Mouse (Mus musculus): ENCODE data around the gene Stk10.

The Stk10 gene

GRCm38 (mm10) chr11:32567000-32567855, 34.1 kb downstream of the Stk10 start:
- in situ Hi-C loops (cut with MboI, MseI): no loop called here

DNA sequence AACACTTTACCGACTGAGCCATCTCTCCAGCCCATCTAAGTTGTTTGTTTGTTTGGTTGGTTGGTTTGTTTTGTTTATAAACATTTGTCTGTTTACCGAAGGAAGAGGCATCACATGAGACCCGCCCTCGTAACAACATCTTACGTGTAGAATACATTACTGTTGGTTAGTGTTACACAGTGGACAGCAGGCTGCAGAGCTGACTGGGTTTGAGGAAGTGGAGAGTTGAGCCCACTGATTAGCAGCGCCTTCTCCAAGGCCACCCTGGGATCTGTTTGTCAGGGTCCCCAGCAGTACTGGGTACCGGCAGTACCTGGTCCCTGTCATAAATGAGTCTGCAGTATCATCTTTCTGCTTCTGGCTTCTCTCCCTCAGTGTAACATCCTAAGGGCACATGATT, 35.0 kb downstream of the Stk10 start:
- in situ Hi-C loops (cut with MboI, MseI): no loop called here

DNA sequence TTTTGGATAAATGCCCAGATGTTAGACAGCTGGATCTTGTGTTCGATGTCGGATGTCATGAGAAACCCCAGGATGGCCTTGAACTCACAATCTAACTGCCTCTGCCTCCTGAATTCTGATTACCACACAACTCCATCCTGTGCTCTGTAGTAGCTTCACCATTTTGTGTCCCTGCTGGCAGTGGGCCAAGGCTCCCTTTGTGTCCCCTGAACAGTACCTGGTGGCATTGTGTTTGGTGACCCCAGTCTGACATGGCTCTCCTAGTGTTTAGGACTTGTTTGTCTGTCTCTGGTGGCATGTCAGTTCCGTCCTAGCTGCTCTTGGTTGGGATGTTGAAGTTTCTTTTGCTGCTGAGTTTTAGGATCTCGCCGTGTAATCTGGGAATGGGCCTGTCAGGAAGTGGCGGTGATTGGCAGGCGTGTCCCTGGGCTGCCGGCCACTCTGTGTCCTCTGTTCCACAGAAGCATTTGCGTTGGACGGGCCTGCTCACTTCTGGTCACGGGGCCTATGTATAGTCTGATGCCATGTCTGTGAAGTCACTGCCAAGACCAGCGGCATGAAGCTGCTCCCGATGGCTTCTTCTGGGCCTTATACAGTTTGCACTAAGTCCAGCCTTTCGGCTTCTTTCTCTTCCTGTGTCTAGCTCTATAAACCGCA, 35.7 kb downstream of the Stk10 start:
- in situ Hi-C loops (cut with MboI, MseI): no loop called here

- in situ Hi-C loops (cut with MboI, MseI): no loop called here
These were observed 38.0 kb downstream of the Stk10 start for GRCm38 (mm10) chr11:32571103-32571502.

- in situ Hi-C loops (cut with MboI, MseI): no loop called here
These were observed 40.6 kb downstream of the Stk10 start for GRCm38 (mm10) chr11:32573669-32574068.

DNA sequence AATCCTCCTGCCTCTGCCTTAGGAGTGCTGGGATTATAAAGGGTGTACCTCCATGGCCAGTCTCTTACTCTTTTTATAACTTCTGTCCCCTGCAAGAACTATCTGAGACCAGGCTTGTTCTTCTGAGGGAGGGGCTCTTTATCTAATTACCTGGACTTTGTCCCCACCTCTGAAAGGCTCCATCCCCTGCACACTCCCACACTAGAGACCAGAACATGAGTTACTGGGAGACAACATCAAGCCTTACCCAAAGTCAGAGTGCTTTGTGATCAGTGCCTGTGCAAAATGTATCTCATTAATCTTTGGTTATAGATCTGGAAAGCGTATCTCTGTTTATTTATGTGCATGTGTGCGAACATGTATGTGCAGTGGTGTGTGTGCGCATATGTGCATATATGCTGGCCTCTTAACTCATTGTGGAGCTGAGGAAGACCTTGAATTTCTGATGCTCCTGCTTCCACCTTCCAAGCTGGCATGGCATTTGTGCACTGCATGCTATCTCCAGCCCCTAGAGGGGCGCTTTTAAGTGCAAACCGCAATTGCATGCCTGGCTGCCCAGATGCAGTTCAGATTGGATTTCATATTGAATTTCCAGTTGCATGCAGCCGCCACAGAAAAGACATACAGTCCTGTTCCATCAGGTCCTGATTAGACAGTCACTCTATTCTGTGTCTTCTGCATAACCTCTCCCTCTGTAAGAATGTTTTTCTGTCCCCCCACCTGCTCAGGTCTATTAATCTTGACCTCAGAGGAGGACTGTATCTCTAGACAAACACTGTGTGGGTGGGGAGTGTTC, 43.1 kb downstream of the Stk10 start:
- in situ Hi-C loops (cut with MboI, MseI): loop anchor here (5.0 kb wide), 1 partner anchor 44 kb away; the partner anchor contains the start of genes Efcab9 and Stk10

DNA sequence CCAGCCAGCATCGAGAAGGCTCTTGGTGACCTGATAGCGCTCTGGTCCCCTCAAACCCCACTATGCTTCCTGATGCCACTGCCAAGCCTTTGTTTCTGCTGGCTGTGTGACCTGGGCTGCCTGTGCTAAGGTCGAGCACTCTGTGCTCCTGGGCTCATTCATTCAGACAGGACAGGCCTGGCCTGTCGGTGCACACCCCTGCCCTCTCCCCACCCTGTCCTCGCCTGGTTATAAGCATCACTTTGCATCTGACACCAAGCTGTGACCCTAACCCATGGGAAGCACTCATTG, 43.6 kb downstream of the Stk10 start:
- in situ Hi-C loops (cut with MboI, MseI): loop anchor here (5.0 kb wide), 1 partner anchor 44 kb away; the partner anchor contains the start of genes Efcab9 and Stk10

DNA sequence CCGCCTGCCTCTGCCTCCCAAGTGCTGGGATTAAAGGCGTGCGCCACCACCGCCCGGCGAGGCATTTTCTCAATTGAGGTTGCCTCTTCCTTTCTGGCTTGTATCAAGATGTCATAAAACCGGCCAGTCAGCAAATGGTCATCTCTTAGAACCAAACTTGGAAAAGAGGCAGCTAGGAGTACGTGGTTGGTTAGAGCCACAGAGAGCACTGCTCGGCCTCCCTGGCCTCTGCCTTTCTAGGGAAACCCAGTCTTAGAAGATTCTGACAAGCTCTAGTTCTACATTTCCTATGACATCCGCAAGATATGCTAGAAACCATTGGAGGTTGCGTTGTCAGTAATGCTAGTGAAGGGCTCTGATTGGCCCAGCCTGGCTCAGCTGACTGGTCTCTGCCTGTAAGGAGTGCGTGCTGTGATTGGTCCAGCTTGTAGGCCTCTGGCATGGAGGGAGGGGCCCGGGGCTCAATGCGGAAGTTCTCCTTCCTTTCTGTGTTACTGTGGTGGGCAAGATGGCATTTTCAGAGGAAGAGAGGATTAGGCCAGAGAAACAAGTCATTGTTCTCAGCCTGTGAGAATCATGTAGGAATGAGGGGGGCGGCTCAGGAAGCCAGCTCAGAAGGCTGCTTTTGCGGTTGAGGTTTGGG, 47.3 kb downstream of the Stk10 start:
- in situ Hi-C loops (cut with MboI, MseI): no loop called here

GRCm38 (mm10) chr11:32581031-32581430, 47.9 kb downstream of the Stk10 start:
- in situ Hi-C loops (cut with MboI, MseI): no loop called here

DNA sequence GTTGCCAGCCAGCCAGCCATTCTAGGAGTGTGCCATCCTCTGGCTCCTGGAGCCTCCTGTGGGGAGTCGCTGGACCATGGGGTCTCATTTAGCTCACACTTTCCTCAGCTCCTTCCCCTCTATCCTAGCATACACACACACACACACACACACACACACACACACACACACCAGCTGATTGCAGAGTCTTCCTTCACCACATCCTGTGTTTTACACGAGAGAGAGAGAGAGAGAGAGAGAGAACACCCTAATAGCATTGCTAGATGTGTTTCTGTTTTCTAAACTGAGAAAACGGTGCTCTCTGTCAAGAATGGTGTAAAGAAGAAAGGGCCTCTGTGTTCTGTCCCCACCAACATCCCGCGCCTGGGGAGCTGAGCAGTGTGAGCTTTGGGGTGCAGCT, 49.7 kb downstream of the Stk10 start:
- in situ Hi-C loops (cut with MboI, MseI): no loop called here

GRCm38 (mm10) chr11:32585996-32586395, 52.9 kb downstream of the Stk10 start:
- in situ Hi-C loops (cut with MboI, MseI): loop anchor here (5.0 kb wide), 1 partner anchor 134 kb away; no protein-coding TSS in a partner anchor

GRCm38 (mm10) chr11:32587191-32588089, 54.3 kb downstream of the Stk10 start:
- in situ Hi-C loops (cut with MboI, MseI): loop anchor here (5.0 kb wide), 1 partner anchor 135 kb away; no protein-coding TSS in a partner anchor

DNA sequence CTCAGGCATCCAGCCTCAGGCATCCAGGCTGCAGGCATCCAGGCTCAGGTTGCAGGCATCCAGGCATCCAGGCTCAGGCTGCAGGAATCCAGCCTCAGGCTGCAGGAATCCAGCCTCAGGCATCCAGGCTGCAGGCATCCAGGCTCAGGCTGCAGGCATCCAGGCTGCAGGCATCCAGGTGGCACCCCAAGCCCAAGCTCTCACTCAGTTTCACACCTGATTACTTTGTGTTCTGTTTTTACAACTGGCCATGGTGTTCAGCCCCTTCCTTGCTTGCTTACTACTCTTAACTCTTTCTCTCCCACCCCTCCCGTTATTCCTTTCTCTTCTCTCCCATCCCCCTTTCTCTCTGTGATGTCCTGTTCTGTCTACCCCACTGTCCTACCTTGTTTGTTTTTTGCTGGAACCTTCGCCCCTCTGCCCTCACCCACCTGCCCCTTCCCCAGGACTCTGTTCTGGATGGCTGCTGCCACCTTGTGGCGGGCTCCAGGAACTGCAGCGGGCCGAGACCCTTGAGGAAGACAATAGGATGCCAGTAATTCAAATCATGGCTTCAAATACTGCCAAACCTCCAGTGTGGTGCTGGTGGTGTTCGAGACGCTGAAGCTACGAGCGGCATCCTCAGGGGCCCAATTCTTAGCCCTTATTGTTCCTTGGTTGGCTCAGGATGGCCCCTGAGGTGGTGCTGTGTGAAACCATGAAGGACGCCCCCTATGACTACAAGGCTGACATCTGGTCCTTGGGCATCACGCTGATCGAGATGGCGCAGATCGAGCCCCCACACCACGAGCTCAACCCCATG, 55.2 kb downstream of the Stk10 start:
- in situ Hi-C loops (cut with MboI, MseI): loop anchor here (5.0 kb wide), 1 partner anchor 136 kb away; no protein-coding TSS in a partner anchor

DNA sequence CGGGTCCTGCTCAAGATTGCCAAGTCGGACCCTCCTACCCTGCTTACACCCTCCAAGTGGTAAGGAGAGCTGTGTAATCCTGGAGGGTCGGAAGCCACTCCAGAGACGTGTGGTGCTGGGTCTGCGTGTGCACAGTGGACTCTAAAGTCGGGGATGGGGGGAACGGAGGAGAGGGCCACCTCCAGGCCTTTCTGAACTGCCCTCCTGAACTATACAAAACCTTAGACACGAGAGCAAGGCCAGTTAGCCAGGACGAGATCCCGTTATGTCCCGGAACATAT, 55.7 kb downstream of the Stk10 start:
- in situ Hi-C loops (cut with MboI, MseI): loop anchor here (5.0 kb wide), 1 partner anchor 137 kb away; no protein-coding TSS in a partner anchor

GRCm38 (mm10) chr11:32589201-32589600, 56.1 kb downstream of the Stk10 start:
- in situ Hi-C loops (cut with MboI, MseI): loop anchor here (5.0 kb wide), 1 partner anchor 137 kb away; no protein-coding TSS in a partner anchor

DNA sequence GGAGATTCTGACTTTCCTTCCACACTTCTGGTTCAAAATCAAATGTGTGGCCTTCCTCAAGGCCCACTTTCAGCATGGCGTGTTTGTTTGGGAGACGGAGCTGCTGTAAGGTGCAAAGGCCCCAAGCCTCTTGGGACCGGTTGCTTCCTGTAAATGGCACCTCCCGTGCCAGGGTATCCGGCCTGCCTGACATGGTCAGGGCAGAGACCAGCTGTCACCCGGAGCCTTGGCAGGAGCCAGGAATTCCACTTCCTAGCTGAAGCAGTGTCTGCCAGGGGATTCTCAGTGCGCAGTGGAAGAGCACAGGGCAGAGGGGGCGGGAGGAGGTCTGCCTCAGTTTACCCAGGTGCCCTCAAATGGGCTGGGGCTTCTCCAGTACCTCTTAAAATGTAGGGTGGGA, 56.7 kb downstream of the Stk10 start:
- in situ Hi-C loops (cut with MboI, MseI): loop anchor here (5.0 kb wide), 1 partner anchor 137 kb away; no protein-coding TSS in a partner anchor

DNA sequence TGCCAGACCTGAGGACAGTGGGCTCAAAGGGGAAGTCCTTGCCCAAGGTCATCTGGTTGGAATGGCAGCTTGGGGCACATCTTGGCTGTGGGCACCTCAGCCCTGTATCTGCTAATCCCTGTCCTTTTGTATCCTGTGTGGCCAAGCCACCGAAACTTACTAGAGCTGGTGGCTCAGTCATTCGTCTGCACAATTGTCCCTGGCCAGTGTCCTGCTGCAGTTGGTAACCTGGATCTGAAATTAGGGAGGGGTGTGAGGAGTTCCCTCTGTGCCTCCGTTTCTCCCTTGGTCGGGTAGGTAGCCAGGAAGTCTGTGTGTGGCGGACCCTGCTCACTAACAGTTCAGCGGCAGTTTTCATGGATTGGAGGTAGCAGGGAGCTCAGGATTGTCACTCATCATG, 57.1 kb downstream of the Stk10 start:
- in situ Hi-C loops (cut with MboI, MseI): no loop called here

DNA sequence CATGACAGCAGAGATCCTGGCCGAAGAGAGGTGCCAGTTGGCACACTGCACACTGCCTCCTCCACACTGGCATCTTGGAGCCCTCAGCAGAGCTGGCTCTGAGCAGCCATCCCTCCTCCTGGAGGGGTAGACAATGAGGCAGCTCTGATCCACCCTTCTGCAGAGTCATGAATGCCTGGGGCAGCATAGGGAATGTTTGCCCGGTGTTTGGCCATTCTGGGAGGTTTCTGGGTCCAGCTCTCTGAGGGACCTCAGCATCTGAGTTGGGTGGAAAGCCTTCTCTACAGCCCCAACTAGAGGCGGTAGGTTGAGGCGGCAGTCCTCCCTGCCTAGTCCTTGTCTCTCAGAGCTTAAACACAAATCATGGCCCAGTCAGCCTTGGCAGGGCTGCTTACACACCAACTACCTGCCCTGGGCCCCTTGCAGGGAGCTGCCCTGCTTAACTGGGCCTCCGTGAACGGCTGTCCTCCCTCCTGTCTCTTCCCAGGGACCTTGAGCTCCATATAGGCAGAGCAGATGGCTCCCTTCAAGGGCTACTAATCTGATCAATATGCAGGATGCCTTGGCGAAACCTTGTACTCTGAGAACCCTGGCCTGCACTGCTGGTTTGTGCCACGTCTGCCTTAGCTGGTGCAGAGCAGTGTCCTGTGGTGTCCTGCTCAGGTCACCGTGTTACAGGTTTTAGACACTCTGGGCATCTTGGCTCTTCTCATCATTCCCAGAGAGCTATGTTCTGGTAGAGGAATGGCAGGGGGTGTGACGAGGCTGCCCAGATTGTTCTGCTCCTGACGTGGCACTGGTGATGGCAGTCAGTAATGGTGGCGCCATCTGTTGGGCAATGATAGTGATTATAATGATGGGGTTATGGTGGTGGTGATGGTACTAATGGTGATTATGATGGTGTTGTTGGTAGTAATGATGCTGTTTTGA, 59.1 kb downstream of the Stk10 start:
- in situ Hi-C loops (cut with MboI, MseI): no loop called here

- in situ Hi-C loops (cut with MboI, MseI): no loop called here
These were observed 60.0 kb downstream of the Stk10 start for GRCm38 (mm10) chr11:32593081-32593480.
